11 mouse cellular contexts compared by ENCODE assay signal in the genomic region with DNA sequence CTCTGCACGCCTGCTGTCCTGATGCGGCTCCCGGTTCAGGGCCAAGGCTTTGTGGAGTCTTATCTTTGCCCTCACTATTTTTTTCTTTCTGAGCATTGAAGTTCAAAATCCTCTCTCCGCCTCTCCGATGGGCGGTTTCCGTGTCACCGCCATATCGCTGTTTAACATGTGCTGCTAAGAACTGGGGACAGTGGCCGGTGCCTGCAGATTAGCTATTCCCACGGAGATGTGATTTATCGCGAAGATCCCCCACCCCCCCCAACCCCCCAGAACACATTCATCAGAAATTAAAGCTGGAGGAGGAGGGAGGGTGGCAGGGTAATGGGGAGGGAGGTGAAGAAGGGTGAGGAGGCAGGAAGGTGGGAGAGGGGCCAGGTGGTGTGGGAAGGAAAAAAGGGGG.
DNase-seq lines count a peak whose midpoint lies in the region; ATAC-seq lines count a peak whose summit lies in the region.
"Had no signal": no experiment of that assay in that cellular context is flagged by ENCODE, and none has a peak within 500 bp of the region (broad histone marks: within the 10 kb centered on the region; RNA-seq: fewer than 3 reads in every experiment).

No protein-coding gene starts in this region.

- H3K36me3 ChIP-seq in kidney, embryonic 15.5 days: no peaks in the 10 kb centered on the region
- no peaks in the 10 kb centered on the region for H3K36me3 ChIP-seq in forebrain, embryonic 12.5 days (replicated peaks)
- no peaks in the 10 kb centered on the region for H3K36me3 ChIP-seq in limb, embryonic 10.5 days

- no peak for ATAC-seq in kidney, embryonic 15.5 days (replicated peaks; ENCODE audit: low FRiP score)
- ATAC-seq in forebrain, embryonic 12.5 days (ENCODE audit: low FRiP score): no peak

- peaks cover 66% of the 10 kb centered on the region for H3K27me3 ChIP-seq in kidney, embryonic 15.5 days
- H3K27me3 ChIP-seq in forebrain, embryonic 12.5 days: peaks cover 79% of the 10 kb centered on the region
- peaks cover 86% of the 10 kb centered on the region for H3K27me3 ChIP-seq in limb, embryonic 10.5 days (ENCODE audit: low read depth, poor library complexity, severe bottlenecking)

- H3K27ac ChIP-seq in kidney, embryonic 15.5 days: no peak overlapping the region
- no peak overlapping the region for H3K27ac ChIP-seq in forebrain, embryonic 12.5 days
- no peak overlapping the region for H3K27ac ChIP-seq in limb, embryonic 10.5 days

- peak overlapping the region; percentile 43 for H3K4me2 ChIP-seq in kidney, embryonic 15.5 days
- H3K4me2 ChIP-seq in forebrain, embryonic 12.5 days: peak overlapping the region; percentile 33

- no peak overlapping the region for H3K9ac ChIP-seq in kidney, embryonic 15.5 days
- H3K9ac ChIP-seq in forebrain, embryonic 12.5 days: peak overlapping the region; percentile 29; the same call in 1 of the 2 replicates

- H3K4me1 ChIP-seq in kidney, embryonic 15.5 days: peaks cover 22% of the 10 kb centered on the region
- H3K4me1 ChIP-seq in forebrain, embryonic 12.5 days: peaks cover 34% of the 10 kb centered on the region
- peaks cover 28% of the 10 kb centered on the region for H3K4me1 ChIP-seq in limb, embryonic 10.5 days

- WGBS in kidney, embryonic 15.5 days: under 1% methylated on average over 13 of the region's 13 CpGs
- 4% methylated on average over 13 of the region's 13 CpGs for WGBS in forebrain, embryonic 12.5 days
- 2% methylated on average over 13 of the region's 13 CpGs for WGBS in limb, embryonic 10.5 days

- H3K4me3 ChIP-seq in kidney, embryonic 15.5 days (replicated peaks): no peak overlapping the region
- no peak overlapping the region for H3K4me3 ChIP-seq in forebrain, embryonic 12.5 days (replicated peaks)
- H3K4me3 ChIP-seq in limb, embryonic 10.5 days: peak overlapping the region; percentile 31

- DNase-seq in kidney, postnatal 36 days: no peak
- DNase-seq in limb, embryonic 10.5 days (ENCODE audit: low spot score): peak; percentile 38
- peak; percentile 48 for DNase-seq in neural tube, embryonic 10.5 days (ENCODE audit: extremely low spot score, low spot score)
- DNase-seq in urinary bladder, adult 18-20 months (ENCODE audit: low spot score in 2 of 2): no peak
- no peak for DNase-seq in adrenal gland, postnatal 4 days (ENCODE audit: low spot score in 2 of 2)
- no peak for DNase-seq in lung, postnatal 4 days
- DNase-seq: cerebellum, postnatal 25 days; kidney, postnatal 10 days; spleen, adult 18-20 months had no signal

- no peaks in the 10 kb centered on the region for H3K9me3 ChIP-seq in kidney, embryonic 15.5 days (replicated peaks)
- H3K9me3 ChIP-seq in forebrain, embryonic 12.5 days: no peaks in the 10 kb centered on the region
- H3K9me3 ChIP-seq in limb, embryonic 10.5 days (replicated peaks): no peaks in the 10 kb centered on the region

Comparison
In these comparisons a context has a peak if more than half of its experiments do, and no peak if none do; other contexts are left out.
1. DNase-seq: peak in limb, embryonic 10.5 days (single experiment) and neural tube, embryonic 10.5 days (single experiment); none in kidney, postnatal 36 days (0 of 2), urinary bladder, adult 18-20 months (0 of 2), adrenal gland, postnatal 4 days (0 of 2) and lung, postnatal 4 days (0 of 2).